Mouse (Mus musculus) intestine, postnatal 0 days (tissue): ENCODE measurements around the gene Med13l. TPM values are rescaled to one million over a fixed set of nuclear protein-coding genes. Genes with fewer than 3 reads are reported as not detected.

ENCODE experiments used
- ATAC-seq: fragments of 200-750 bp; cut with Nextera tagmentation; 2 replicates; pipeline ENCODE4 v1.8.0; 2017; ENCODE audit warnings: mild to moderate bottlenecking, moderate TSS enrichment, moderate library complexity
- H3K27ac ChIP-seq: fragments of 300-500 bp; sonication (generic); 2 replicates; pipeline ENCODE4 v1.5.1; 2014; ENCODE audit warnings: mild to moderate bottlenecking, low read depth, low read length, moderate library complexity
- H3K27me3 ChIP-seq: fragments of 300-500 bp; sonication (generic); replicated peaks from 2 replicates; pipeline ENCODE4 v1.6.1; 2014; ENCODE audit warnings: low read length, mixed read lengths; ENCODE audit not compliant: control insufficient read depth, insufficient read depth
- H3K36me3 ChIP-seq: fragments of 300-500 bp; sonication (generic); 2 replicates; pipeline ENCODE4 v1.6.1; 2014; ENCODE audit warnings: mild to moderate bottlenecking, moderate library complexity; ENCODE audit not compliant: control insufficient read depth, insufficient read depth
- H3K4me1 ChIP-seq: fragments of 300-500 bp; sonication (generic); replicated peaks from 2 replicates; pipeline ENCODE4 v1.6.1; 2014; ENCODE audit warnings: antibody characterized with exemption, low read length, mixed read lengths; ENCODE audit not compliant: control insufficient read depth, insufficient read depth
- H3K4me2 ChIP-seq: fragments of 300-500 bp; sonication (generic); replicated peaks from 2 replicates; pipeline ENCODE4 v1.6.1; 2014; ENCODE audit warnings: low read depth, mild to moderate bottlenecking, moderate library complexity
- H3K4me3 ChIP-seq: fragments of 300-500 bp; sonication (generic); 2 replicates; pipeline ENCODE4 v1.5.1; 2014; ENCODE audit warnings: low read depth, low read length
- H3K9ac ChIP-seq: fragments of 300-500 bp; sonication (generic); 2 replicates; pipeline ENCODE4 v1.6.1; 2014; ENCODE audit warnings: mild to moderate bottlenecking, low read depth, low read length
- H3K9me3 ChIP-seq: fragments of 300-500 bp; sonication (generic); 2 replicates; pipeline ENCODE4 v1.6.1; 2016; ENCODE audit warnings: mixed run types; ENCODE audit not compliant: control insufficient read depth
- CTCF ChIP-seq: sonication (generic); IDR thresholded peaks from 2 replicates; pipeline ENCODE4 v1.5.1; 2016; ENCODE audit warnings: low read depth, mild to moderate bottlenecking, control low read depth, antibody characterized with exemption, moderate library complexity
- WGBS: fragments of 180-500 bp; shearing (Covaris S2); extraction: QIAGEN DNeasy Blood & Tissue Kit; methylation state at CpG from one replicate; pipeline ENCODE4 v1.1.7; 2014; 5-methylcytosine and 5-hydroxymethylcytosine counted together
- polyA plus RNA-seq: library from polyadenylated mRNA; unstranded; fragments of >200 nt; fragmentation: Nextera tagmentation; extraction: Ambion mirVana; gene quantifications from 2 replicates; pipeline ENCODE4 v1.2.1, GENCODE M21; 2015

Gene Med13l
- polyA plus RNA-seq, 1 experiment from 2014 or later = 5.1 TPM

GRCm38 (mm10) chr5:118561086-118561987 is 858 bp downstream of the Med13l start:
- WGBS = under 1% methylated on average over 55 of the region's 59 CpGs
- H3K27ac ChIP-seq = peak overlapping the region; percentile 94
- no peak for ATAC-seq
- peaks cover 11% of the 10 kb centered on the region; the same call in 1 of the 2 replicates for H3K4me1 ChIP-seq
- H3K27me3 ChIP-seq = no peaks in the 10 kb centered on the region
- TF ChIP-seq CTCF = no peak
- no peaks in the 10 kb centered on the region for H3K9me3 ChIP-seq
- H3K4me3 ChIP-seq = peak overlapping the region; percentile 83
- H3K9ac ChIP-seq = peak overlapping the region; percentile 89
- peak overlapping the region; percentile 90 for H3K4me2 ChIP-seq
- H3K36me3 ChIP-seq = no peaks in the 10 kb centered on the region

- 74% methylated on average over 3 of the region's 3 CpGs for WGBS
- no peaks in the 10 kb centered on the region for H3K36me3 ChIP-seq
- no peak overlapping the region for H3K9ac ChIP-seq
- H3K4me2 ChIP-seq = peak overlapping the region; percentile 90
- H3K4me1 ChIP-seq = peaks cover 11% of the 10 kb centered on the region; the same call in 1 of the 2 replicates
- H3K27me3 ChIP-seq = no peaks in the 10 kb centered on the region
- no peak for ATAC-seq
- no peaks in the 10 kb centered on the region for H3K9me3 ChIP-seq
- no peak for TF ChIP-seq CTCF
- H3K27ac ChIP-seq = no peak overlapping the region
- H3K4me3 ChIP-seq = peak overlapping the region; percentile 83
These were observed 1.7 kb downstream of the Med13l start for GRCm38 (mm10) chr5:118562206-118562605.

- H3K4me3 ChIP-seq = no peak overlapping the region
- no peak overlapping the region for H3K4me2 ChIP-seq
- peaks cover 11% of the 10 kb centered on the region; the same call in 1 of the 2 replicates for H3K4me1 ChIP-seq
- H3K27me3 ChIP-seq = no peaks in the 10 kb centered on the region
- H3K36me3 ChIP-seq = no peaks in the 10 kb centered on the region
- H3K9me3 ChIP-seq = no peaks in the 10 kb centered on the region
- no peak overlapping the region for H3K27ac ChIP-seq
- ATAC-seq = no peak
- TF ChIP-seq CTCF = no peak
- H3K9ac ChIP-seq = no peak overlapping the region
- 56% methylated on average over 6 of the region's 6 CpGs for WGBS
These were observed 3.1 kb downstream of the Med13l start for GRCm38 (mm10) chr5:118563590-118563989.

- no peak for ATAC-seq
These were observed 6.9 kb downstream of the Med13l start for GRCm38 (mm10) chr5:118567395-118567794.

GRCm38 (mm10) chr5:118569017-118569416 is 8.5 kb downstream of the Med13l start:
- no peak for ATAC-seq
- Histone ChIP-seq H3K27ac (no peak overlapping the region), H3K9me3 (no peaks in the 10 kb centered on the region), H3K36me3 (no peaks in the 10 kb centered on the region), H3K9ac (no peak overlapping the region), H3K4me3 (no peak overlapping the region), H3K4me2 (no peak overlapping the region), H3K27me3 (no peaks in the 10 kb centered on the region), H3K4me1 (0 out of 2 replicates have a peak, but pooled peaks cover 4% of the 10 kb centered on the region)
- WGBS = 67% methylated on average over 3 of the region's 3 CpGs
- TF ChIP-seq CTCF = no peak

More at GRCm38 (mm10) chr5:118567395-118567794, 6.9 kb downstream of the Med13l start:
- Histone ChIP-seq H3K4me3 (no peak overlapping the region), H3K9ac (no peak overlapping the region), H3K27ac (no peak overlapping the region), H3K36me3 (no peaks in the 10 kb centered on the region), H3K27me3 (no peaks in the 10 kb centered on the region), H3K4me1 (0 out of 2 replicates have a peak, but pooled peaks cover 4% of the 10 kb centered on the region), H3K4me2 (no peak overlapping the region), H3K9me3 (no peaks in the 10 kb centered on the region)
- WGBS = 75% methylated on average over 7 of the region's 7 CpGs
- no peak for TF ChIP-seq CTCF
